Mouse (Mus musculus): ENCODE measurements around the gene Cpne7. TPM values are rescaled to one million over a fixed set of nuclear protein-coding genes. Genes with fewer than 3 reads are reported as not detected.

The Cpne7 gene
- polyA plus RNA-seq, 1 experiment from 2014 or later, result 0.31 TPM

- no peak for DNase-seq (ENCODE audit: low spot score)
Measured at GRCm38 (mm10) chr8:123181391-123181790, 64.2 kb downstream of the Cpne7 start.

Small RNAs within 50 kb of the gene (microRNA-seq; reads per million reads assigned to microRNA genes)
- not detected for gene Mir7079 (ENCODE audit: borderline number of aligned reads)
- gene Mir7080 (ENCODE audit: borderline number of aligned reads), result not detected

Other genes with a start within 250 kb of the Cpne7 start
- gene Ankrd11, start 75.1 kb upstream of the Cpne7 start, polyA plus RNA-seq (2015; fragmentation: Nextera tagmentation; extraction: Ambion mirVana), result 51.4 and 78.6 TPM in 2 replicates
- 48.2 and 49.5 TPM in 2 replicates for gene Spg7, start 54.4 kb upstream of the Cpne7 start, polyA plus RNA-seq (2015; fragmentation: Nextera tagmentation; extraction: Ambion mirVana)
- gene Rpl13, start 15.0 kb upstream of the Cpne7 start, polyA plus RNA-seq (2015; fragmentation: Nextera tagmentation; extraction: Ambion mirVana), result 1,818 and 1,880 TPM in 2 replicates
- gene Sult5a1, start 40.9 kb downstream of the Cpne7 start, polyA plus RNA-seq (2015; fragmentation: Nextera tagmentation; extraction: Ambion mirVana), result 3.7 and 3.8 TPM in 2 replicates
- 2.7 and 3.7 TPM in 2 replicates for gene Dpep1, start 68.9 kb downstream of the Cpne7 start, polyA plus RNA-seq (2015; fragmentation: Nextera tagmentation; extraction: Ambion mirVana)
- 144 and 151 TPM in 2 replicates for gene Chmp1a, start 95.4 kb downstream of the Cpne7 start, polyA plus RNA-seq (2015; fragmentation: Nextera tagmentation; extraction: Ambion mirVana)
- 1.0 and 2.2 TPM in 2 replicates for gene Spata33, start 95.5 kb downstream of the Cpne7 start, polyA plus RNA-seq (2015; fragmentation: Nextera tagmentation; extraction: Ambion mirVana)
- gene Cdk10, start 107.5 kb downstream of the Cpne7 start, polyA plus RNA-seq (2015; fragmentation: Nextera tagmentation; extraction: Ambion mirVana), result 18.3 and 18.6 TPM in 2 replicates
- gene Spata2l, start 118.9 kb downstream of the Cpne7 start, polyA plus RNA-seq (2015; fragmentation: Nextera tagmentation; extraction: Ambion mirVana), result 8.4 and 8.8 TPM in 2 replicates
- 15.8 and 18.8 TPM in 2 replicates for gene Zfp276, start 136.8 kb downstream of the Cpne7 start, polyA plus RNA-seq (2015; fragmentation: Nextera tagmentation; extraction: Ambion mirVana)
- 11.5 and 12.0 TPM in 2 replicates for gene Vps9d1, start 137.0 kb downstream of the Cpne7 start, polyA plus RNA-seq (2015; fragmentation: Nextera tagmentation; extraction: Ambion mirVana)
- gene Fanca, start 201.2 kb downstream of the Cpne7 start, polyA plus RNA-seq (2015; fragmentation: Nextera tagmentation; extraction: Ambion mirVana), result 22.0 and 22.5 TPM in 2 replicates
- gene Spire2, start 215.3 kb downstream of the Cpne7 start, polyA plus RNA-seq (2015; fragmentation: Nextera tagmentation; extraction: Ambion mirVana), result 1.3 and 1.4 TPM in 2 replicates